Mouse (Mus musculus) stomach, embryonic 15.5 days (tissue): ENCODE measurements around the gene Higd1b. TPM values are rescaled to one million over a fixed set of nuclear protein-coding genes. Genes with fewer than 3 reads are reported as not detected.

Source experiments
- ATAC-seq: fragments of 200-750 bp; cut with Nextera tagmentation; 2 replicates; pipeline ENCODE4 v1.8.0; 2017; ENCODE audit warnings: low read depth, moderate number of reproducible peaks, moderate TSS enrichment; ENCODE audit not compliant: insufficient read depth, low FRiP score
- H3K27ac ChIP-seq: fragments of 300-500 bp; sonication (generic); 2 replicates; pipeline ENCODE4 v1.5.1; 2015; ENCODE audit warnings: mild to moderate bottlenecking, inconsistent platforms
- H3K27me3 ChIP-seq: fragments of 300-500 bp; sonication (generic); replicated peaks from 2 replicates; pipeline ENCODE4 v1.6.1; 2015; ENCODE audit warnings: inconsistent platforms
- H3K36me3 ChIP-seq: fragments of 300-500 bp; sonication (generic); 2 replicates; pipeline ENCODE4 v1.6.1; 2015; ENCODE audit warnings: inconsistent platforms
- H3K4me1 ChIP-seq: fragments of 300-500 bp; sonication (generic); 2 replicates; pipeline ENCODE4 v1.6.1; 2015; ENCODE audit warnings: inconsistent platforms
- H3K4me2 ChIP-seq: fragments of 300-500 bp; sonication (generic); 2 replicates; pipeline ENCODE4 v1.6.1; 2015; ENCODE audit warnings: mild to moderate bottlenecking, inconsistent platforms
- H3K4me3 ChIP-seq: fragments of 300-500 bp; sonication (generic); replicated peaks from 2 replicates; pipeline ENCODE4 v1.5.1; 2015; ENCODE audit warnings: inconsistent platforms
- H3K9ac ChIP-seq: fragments of 300-500 bp; sonication (generic); 2 replicates; pipeline ENCODE4 v1.6.1; 2015; ENCODE audit warnings: inconsistent platforms
- H3K9me3 ChIP-seq: fragments of 300-500 bp; sonication (generic); 2 replicates; pipeline ENCODE4 v1.6.1; 2016; ENCODE audit warnings: inconsistent platforms
- WGBS: fragments of 180-500 bp; shearing (Covaris S2); methylation state at CpG from one replicate; pipeline ENCODE4 v1.1.7; 2015; 5-methylcytosine and 5-hydroxymethylcytosine counted together
- polyA plus RNA-seq: library from polyadenylated mRNA; unstranded; fragments of >200 nt; fragmentation: Nextera tagmentation; extraction: Ambion mirVana; gene quantifications from 2 replicates; pipeline ENCODE4 v1.2.1, GENCODE M21; 2015

Gene Higd1b
- polyA plus RNA-seq, 1 experiment from 2014 or later, result 1.4 TPM

DNA sequence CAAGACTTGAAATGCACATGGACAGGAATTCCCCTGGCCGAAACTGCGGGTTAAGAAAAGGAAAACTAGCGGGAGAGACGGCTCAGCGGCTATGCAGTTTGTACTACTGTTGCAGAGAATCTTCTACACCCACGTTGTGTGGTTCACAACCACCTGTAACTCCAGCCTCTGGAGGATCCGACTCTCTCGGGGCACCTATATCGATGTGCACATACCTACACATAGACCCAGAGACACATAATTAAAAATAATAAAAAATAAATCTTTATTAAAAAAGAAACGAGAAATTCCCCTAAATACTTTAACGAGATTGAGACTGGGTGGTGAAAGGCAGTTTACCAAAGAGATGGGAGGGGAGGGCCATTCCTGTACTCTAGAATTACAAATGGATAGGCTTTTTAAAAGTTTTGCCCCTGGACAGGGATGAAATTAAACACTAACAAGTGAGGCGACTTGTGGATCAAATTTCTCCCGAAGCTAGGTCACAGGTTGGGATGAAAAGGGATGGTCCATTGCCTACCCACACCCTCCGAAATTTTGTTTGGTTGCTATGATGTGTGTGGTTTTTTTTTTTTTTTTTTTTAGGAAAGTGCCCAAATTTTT is 15.8 kb upstream of the Higd1b start:
- Histone ChIP-seq H3K4me3 (peak overlapping the region; percentile 84), H3K27me3 (no peaks in the 10 kb centered on the region), H3K9ac (no peak overlapping the region; the same call in 1 of the 2 replicates), H3K4me2 (peak overlapping the region; percentile 89), H3K4me1 (0 out of 2 replicates have a peak, but pooled peaks cover 16% of the 10 kb centered on the region), H3K9me3 (no peaks in the 10 kb centered on the region), H3K27ac (peak overlapping the region; percentile 98), H3K36me3 (no peaks in the 10 kb centered on the region)
- no peak; the same call in 1 of the 2 replicates for ATAC-seq
- WGBS, result 5% methylated on average over 14 of the region's 14 CpGs

DNA sequence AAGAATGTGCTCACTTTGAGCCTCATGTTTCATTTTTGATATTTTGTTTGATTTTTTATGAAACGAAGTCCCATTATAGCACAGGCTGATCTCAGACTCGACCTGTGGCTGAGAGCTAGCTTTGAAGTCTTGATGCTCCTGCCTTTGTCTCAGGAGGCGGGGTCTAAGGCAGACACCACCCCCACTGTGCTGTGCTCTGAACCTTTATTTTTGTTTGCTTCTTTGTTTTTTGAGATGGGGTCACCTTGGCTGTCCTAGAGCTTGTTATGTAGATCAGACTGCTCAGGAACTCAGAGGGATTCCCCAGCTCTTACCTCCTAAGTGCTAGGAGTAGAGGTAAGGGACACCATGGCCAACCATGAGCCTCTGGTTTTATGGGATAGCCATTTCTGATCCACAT is 15.2 kb upstream of the Higd1b start:
- Histone ChIP-seq H3K36me3 (no peaks in the 10 kb centered on the region), H3K4me2 (no peak overlapping the region), H3K4me3 (no peak overlapping the region), H3K9me3 (no peaks in the 10 kb centered on the region), H3K4me1 (0 out of 2 replicates have a peak, but pooled peaks cover 16% of the 10 kb centered on the region), H3K27ac (no peak overlapping the region), H3K9ac (no peak overlapping the region), H3K27me3 (no peaks in the 10 kb centered on the region)
- 23% methylated on average over 3 of the region's 3 CpGs for WGBS
- no peak for ATAC-seq

DNA sequence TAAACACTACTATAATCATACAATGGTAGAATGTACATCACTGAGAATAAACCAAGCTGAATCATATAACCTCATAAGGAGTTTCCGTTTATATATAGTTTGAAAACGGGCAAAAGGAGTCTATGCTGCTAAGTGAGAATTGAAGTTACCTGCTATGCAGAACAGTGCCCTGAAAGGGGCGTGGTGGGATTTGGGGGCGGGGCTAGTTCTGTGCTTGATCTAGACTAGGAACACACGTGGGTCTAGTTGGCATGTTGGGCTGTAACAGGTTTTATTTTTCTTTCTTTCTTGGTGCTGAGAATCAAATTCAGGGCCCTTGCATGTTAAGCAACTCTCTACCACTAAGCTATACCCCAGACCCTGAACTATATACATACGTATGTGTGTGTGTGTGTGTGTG is 14.4 kb upstream of the Higd1b start:
- no peak overlapping the region for H3K9ac ChIP-seq
- H3K27me3 ChIP-seq, result no peaks in the 10 kb centered on the region
- H3K4me3 ChIP-seq, result no peak overlapping the region
- H3K36me3 ChIP-seq, result no peaks in the 10 kb centered on the region
- H3K27ac ChIP-seq, result no peak overlapping the region
- ATAC-seq, result no peak
- 0 out of 2 replicates have a peak, but pooled peaks cover 10% of the 10 kb centered on the region for H3K4me1 ChIP-seq
- no peak overlapping the region for H3K4me2 ChIP-seq
- no peaks in the 10 kb centered on the region for H3K9me3 ChIP-seq
- WGBS, result 42% methylated on average over 6 of the region's 6 CpGs

DNA sequence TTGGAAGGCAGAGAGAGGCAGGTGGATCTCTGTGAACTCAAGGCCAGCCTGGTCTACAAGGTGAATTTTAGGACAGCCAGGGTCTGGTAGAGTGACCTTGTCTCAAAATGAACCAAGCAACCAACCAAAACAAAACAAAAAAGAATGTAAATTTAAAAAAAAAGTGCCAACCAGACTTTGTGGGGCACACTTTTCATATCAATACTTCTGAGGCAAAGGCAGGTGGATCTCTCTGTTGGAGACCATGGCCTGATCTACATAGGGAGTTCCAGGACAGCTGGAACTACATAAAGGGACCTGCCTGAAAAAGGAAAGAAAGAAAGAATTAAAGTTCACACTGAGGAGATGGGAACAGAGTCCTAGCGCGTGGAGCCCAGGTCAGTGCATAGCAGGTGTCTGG is 9.2 kb upstream of the Higd1b start:
- ATAC-seq, result no peak
- 75% methylated on average over 2 of the region's 2 CpGs for WGBS
- no peak overlapping the region for H3K9ac ChIP-seq
- no peak overlapping the region for H3K4me2 ChIP-seq
- H3K27ac ChIP-seq, result no peak overlapping the region
- no peaks in the 10 kb centered on the region for H3K27me3 ChIP-seq
- no peaks in the 10 kb centered on the region for H3K9me3 ChIP-seq
- H3K36me3 ChIP-seq, result no peaks in the 10 kb centered on the region
- H3K4me3 ChIP-seq, result no peak overlapping the region
- H3K4me1 ChIP-seq, result no peaks in the 10 kb centered on the region

DNA sequence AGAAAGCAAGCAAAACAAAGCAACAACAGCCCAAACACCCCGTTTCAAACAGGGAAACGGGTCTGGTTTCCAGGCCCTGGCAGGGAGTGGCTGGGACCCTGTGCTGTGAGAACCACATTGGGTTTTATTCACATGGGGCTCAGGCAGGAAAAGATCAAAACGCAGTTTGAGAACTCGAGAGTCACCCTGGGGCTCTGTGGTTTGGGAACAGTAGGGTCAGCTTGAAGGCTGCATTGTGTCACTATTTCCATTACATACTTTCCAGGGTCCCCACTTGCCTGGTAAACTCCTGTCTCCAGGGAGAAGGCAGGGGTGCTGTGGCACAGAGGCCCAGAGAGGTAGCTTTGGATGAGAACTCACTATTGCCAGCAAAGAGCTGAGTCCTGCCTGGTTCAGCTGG is 8.6 kb upstream of the Higd1b start:
- H3K4me1 ChIP-seq, result no peaks in the 10 kb centered on the region
- H3K9me3 ChIP-seq, result no peaks in the 10 kb centered on the region
- no peak overlapping the region for H3K4me3 ChIP-seq
- no peaks in the 10 kb centered on the region for H3K27me3 ChIP-seq
- ATAC-seq, result no peak
- H3K4me2 ChIP-seq, result no peak overlapping the region
- WGBS, result 63% methylated on average over 4 of the region's 4 CpGs
- no peaks in the 10 kb centered on the region for H3K36me3 ChIP-seq
- no peak overlapping the region for H3K27ac ChIP-seq
- H3K9ac ChIP-seq, result no peak overlapping the region

DNA sequence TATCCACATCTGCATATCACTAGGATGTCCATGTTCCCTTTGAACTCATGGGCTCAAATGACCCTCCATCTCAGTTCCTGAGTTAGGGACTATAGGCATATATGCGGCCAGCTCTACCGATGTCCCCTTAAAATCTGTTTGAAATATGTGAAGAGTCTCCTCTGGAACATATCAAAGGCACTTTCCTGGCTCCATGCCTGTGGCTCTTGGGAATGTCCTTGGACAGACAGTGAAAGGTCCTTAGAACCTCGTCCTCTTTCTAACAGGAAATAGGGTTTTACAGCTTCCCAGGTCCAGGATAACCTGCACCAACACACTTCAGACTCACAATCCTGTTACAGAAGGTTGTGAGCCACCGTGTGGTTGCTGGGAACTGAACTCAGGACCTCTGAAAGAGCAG is 5.4 kb upstream of the Higd1b start:
- Histone ChIP-seq H3K36me3 (no peaks in the 10 kb centered on the region), H3K4me1 (0 out of 2 replicates have a peak, but pooled peaks cover 7% of the 10 kb centered on the region), H3K27ac (no peak overlapping the region), H3K4me2 (no peak overlapping the region), H3K27me3 (no peaks in the 10 kb centered on the region), H3K4me3 (no peak overlapping the region), H3K9ac (no peak overlapping the region), H3K9me3 (no peaks in the 10 kb centered on the region)
- WGBS, result 63% methylated on average over 4 of the region's 4 CpGs
- no peak for ATAC-seq

DNA sequence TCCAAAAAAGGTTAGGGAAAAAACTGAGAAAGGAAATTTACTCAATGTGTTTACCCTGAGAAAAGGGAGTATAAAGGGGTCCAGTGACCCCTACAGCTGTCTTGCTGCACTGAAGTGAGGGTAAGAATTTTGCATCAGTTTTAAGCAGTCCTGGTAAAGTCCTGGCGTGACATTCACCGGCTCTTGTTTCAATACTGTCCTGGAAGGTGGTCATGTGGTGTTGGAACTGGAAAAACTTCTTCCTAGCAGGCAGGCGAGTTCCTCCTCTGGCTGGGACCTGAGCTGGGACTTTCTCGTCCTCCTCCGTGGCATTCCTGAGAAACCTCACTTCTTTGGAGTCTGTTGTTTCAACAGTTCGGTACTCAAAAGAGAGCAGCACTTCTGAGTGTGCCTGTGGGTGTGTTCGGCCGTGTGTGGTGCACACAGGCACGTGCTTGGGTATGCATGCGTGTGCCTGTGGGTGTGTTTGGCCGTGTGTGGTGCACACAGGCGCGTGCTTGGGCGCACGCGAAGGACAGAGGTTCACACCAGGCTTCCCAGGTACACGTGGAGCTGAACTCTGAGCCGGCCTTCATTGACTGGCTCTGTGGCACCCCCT is 2.9 kb upstream of the Higd1b start:
- no peak overlapping the region for H3K4me3 ChIP-seq
- H3K27me3 ChIP-seq, result no peaks in the 10 kb centered on the region
- no peak overlapping the region for H3K9ac ChIP-seq
- WGBS, result 51% methylated on average over 18 of the region's 18 CpGs
- H3K9me3 ChIP-seq, result no peaks in the 10 kb centered on the region
- H3K4me2 ChIP-seq, result no peak overlapping the region
- ATAC-seq, result peak; percentile 35; the same call in 1 of the 2 replicates
- 0 out of 2 replicates have a peak, but pooled peaks cover 7% of the 10 kb centered on the region for H3K4me1 ChIP-seq
- H3K36me3 ChIP-seq, result 0 out of 2 replicates have a peak, but pooled peaks cover 11% of the 10 kb centered on the region
- no peak overlapping the region for H3K27ac ChIP-seq

DNA sequence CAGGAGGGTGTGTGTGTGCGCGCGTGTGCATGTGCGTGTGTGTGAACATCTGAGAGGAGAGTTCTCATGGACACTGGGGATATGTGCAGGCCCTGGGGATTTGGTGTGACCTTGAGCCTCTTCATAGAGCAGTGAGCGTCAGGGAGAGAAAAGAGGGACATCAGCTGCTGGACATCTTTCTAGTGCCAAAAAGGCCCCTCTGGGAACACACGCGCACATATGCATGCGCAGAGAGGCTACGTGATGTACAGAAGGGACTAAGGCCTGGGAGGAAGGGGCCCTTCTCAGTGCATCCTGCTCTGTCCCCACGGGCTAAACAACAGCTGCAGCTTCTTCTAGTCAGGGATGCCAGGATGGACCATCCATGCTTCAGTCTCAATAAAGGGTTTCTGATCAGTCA is 1.4 kb upstream of the Higd1b start:
- no peak for ATAC-seq
- Histone ChIP-seq H3K27me3 (no peaks in the 10 kb centered on the region), H3K4me3 (no peak overlapping the region), H3K27ac (no peak overlapping the region), H3K9ac (no peak overlapping the region), H3K4me1 (0 out of 2 replicates have a peak, but pooled peaks cover 7% of the 10 kb centered on the region), H3K9me3 (no peaks in the 10 kb centered on the region), H3K4me2 (no peak overlapping the region), H3K36me3 (0 out of 2 replicates have a peak, but pooled peaks cover 22% of the 10 kb centered on the region)
- 81% methylated on average over 10 of the region's 10 CpGs for WGBS

DNA sequence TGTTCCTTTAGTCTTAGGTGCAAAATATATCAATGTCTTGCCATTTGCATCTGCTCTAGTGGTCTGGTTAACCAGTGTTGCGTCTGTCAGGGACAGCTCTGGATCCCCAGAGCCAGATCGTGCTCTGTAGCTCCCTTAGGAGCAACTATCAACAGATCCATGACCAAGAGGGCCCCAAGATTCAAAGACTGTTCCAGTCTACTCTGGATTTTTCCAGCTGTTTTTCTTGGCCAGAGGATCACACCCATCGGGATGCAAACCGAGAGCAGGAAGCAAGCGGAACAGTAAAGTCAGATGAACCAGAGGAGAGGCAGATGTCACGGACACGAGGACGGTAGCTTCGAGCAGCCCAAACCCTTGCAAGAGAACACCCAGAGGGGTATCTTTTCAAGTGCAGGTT is 497 bp downstream of the Higd1b start:
- no peak overlapping the region for H3K4me2 ChIP-seq
- 89% methylated on average over 9 of the region's 9 CpGs for WGBS
- H3K9me3 ChIP-seq, result no peaks in the 10 kb centered on the region
- H3K36me3 ChIP-seq, result peaks cover 28% of the 10 kb centered on the region
- H3K9ac ChIP-seq, result no peak overlapping the region
- 0 out of 2 replicates have a peak, but pooled peaks cover 7% of the 10 kb centered on the region for H3K4me1 ChIP-seq
- H3K4me3 ChIP-seq, result no peak overlapping the region
- no peak for ATAC-seq
- no peak overlapping the region for H3K27ac ChIP-seq
- no peaks in the 10 kb centered on the region for H3K27me3 ChIP-seq

DNA sequence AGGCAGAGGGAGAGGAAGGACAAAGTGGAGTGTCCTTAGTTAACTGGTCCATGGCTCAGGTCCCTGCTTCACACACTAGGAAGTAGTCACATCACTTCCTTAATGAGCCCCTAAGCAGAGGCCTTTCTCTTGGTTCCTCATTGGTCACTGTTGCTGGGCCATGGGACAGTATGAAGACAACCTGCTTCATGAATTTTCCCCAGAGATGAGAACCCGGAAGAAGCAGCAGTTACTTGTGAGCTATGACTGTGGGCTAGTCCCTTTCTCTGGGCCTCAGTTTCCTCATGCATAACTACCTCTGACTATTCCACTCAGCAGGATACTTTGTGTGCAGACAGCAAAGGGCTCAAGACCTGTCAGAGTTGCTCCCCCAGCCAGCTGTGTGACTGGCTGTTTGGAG is 1.7 kb downstream of the Higd1b start:
- Histone ChIP-seq H3K4me1 (0 out of 2 replicates have a peak, but pooled peaks cover 7% of the 10 kb centered on the region), H3K36me3 (peaks cover 32% of the 10 kb centered on the region), H3K4me2 (no peak overlapping the region), H3K27me3 (no peaks in the 10 kb centered on the region), H3K9ac (no peak overlapping the region), H3K4me3 (no peak overlapping the region), H3K9me3 (no peaks in the 10 kb centered on the region), H3K27ac (no peak overlapping the region)
- WGBS, result 97% methylated on average over 1 of the region's 1 CpGs
- no peak for ATAC-seq

DNA sequence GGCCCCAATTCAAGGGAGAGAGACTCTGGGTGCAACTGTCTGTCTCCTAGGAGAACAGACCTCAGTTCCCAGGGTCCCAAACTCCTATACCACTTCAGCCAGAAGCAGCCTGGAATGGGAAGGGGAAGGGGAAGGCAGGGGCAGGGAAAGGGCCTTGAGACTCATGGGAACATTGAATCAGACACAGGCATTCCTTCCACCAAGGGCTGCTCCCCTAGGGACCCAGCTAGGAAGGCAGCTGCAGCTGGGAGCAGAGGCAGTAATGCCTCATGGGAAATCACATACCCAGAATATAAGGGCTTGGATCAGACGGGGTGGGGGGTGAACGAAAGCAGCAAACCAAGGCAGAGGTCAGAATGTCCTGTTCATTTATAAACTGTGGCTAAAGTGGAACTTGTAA is 2.5 kb downstream of the Higd1b start:
- Histone ChIP-seq H3K4me3 (no peak overlapping the region), H3K4me2 (no peak overlapping the region), H3K9ac (no peak overlapping the region), H3K9me3 (no peaks in the 10 kb centered on the region), H3K4me1 (0 out of 2 replicates have a peak, but pooled peaks cover under 1% of the 10 kb centered on the region), H3K27me3 (no peaks in the 10 kb centered on the region), H3K36me3 (peaks cover 37% of the 10 kb centered on the region), H3K27ac (no peak overlapping the region)
- no peak for ATAC-seq
- 77% methylated on average over 2 of the region's 2 CpGs for WGBS

DNA sequence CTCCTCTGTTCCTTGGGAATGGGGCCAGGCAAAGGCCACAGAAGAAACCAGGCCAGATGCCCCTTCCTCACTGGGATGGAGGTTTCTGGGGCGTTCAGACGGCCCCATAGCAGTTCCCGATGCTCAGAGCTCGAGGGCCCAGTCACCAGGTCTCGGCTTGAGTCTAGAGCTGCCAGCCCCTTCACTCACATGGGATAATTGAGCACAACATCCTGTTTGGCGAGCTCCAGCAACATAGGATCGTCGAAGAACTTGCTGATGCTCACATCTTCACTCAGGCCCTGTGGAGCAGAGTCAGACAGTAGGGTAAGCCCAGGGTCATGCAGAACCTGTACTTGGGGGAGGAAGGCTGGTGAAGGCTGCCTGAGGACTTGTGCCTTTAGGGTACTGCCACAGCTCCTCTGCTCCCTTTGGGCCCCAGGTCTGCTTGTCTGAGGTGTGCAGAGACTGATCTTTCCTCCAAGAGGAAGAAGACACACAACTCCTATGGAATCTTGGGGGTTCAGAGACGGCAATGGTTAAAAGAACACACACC is 3.0 kb downstream of the Higd1b start:
- WGBS, result 80% methylated on average over 9 of the region's 9 CpGs
- no peak overlapping the region for H3K9ac ChIP-seq
- H3K9me3 ChIP-seq, result no peaks in the 10 kb centered on the region
- no peak overlapping the region for H3K27ac ChIP-seq
- no peak overlapping the region for H3K4me3 ChIP-seq
- no peak for ATAC-seq
- peaks cover 42% of the 10 kb centered on the region for H3K36me3 ChIP-seq
- H3K4me1 ChIP-seq, result no peaks in the 10 kb centered on the region
- no peak overlapping the region for H3K4me2 ChIP-seq
- no peaks in the 10 kb centered on the region for H3K27me3 ChIP-seq
